Mouse (Mus musculus) CD4-positive helper T cell, adult 2 months (primary cell): ENCODE measurements around the gene Lima1.
A peak's percentile ranks its signal among the peaks of the same experiment; 100 is the strongest.

ENCODE experiments used
- DNase-seq: peaks from one replicate; pipeline ENCODE4 v3.0.0-alpha.2; 2012; ENCODE audit warnings: low read depth, missing footprints, low spot score

Lima1 gene

DNA sequence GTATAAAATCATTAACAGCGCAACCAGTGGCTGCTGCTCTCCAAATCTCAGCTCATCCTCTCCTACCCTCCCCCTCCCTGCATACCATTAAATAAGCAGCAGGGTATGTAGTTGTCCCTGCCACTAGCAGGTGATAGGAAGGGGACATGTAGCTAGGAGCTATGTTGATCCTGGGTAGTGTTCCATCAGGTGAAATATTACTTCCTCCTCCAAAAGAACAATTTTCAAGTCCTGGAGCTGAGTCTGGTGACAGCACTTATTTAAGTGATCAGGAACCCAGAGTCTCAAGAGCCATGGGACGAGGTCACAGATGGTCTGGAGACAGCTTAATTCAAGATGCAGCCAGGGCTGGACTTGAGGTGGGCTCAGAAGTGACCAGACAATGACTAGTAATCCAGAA is 139.6 kb downstream of the Lima1 start:
- no peak for DNase-seq

DNA sequence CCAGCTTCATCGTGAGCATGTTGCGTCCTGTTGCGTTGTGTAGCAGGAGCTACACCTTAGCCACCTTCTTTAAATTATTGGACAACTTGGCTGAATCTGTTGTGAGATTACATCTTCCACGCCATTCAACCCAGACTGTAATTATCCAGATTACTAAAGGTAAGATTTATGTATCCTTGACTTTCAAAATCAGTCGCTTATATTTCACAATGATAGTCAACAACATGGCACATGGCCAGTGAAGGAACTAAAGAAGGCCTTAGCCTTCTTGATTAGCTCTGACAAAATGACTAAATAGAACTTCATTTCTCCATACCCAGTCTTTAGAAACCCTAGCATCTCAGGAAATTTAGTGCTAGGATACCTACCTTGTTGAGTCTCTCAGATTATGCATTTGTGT is 142.1 kb downstream of the Lima1 start:
- no peak for DNase-seq

DNA sequence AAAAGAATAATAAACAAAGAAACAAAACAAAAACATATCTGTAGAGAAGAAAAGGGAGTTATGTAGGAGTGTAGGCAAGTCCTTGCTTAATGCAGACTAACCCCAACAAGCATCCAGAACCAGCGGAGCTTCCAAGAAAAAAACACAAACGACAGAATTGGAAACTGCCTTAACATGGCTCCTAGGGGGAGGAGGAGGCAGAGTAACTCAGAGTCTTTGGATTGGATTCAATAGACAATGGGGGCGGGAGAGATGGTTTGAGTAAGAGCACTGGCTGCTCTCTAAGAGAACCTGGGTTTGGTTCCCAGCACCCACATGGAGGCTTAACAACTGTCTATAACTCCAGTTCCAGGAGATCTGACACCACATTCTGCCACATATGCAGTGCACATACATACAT is 143.6 kb downstream of the Lima1 start:
- DNase-seq = no peak

DNA sequence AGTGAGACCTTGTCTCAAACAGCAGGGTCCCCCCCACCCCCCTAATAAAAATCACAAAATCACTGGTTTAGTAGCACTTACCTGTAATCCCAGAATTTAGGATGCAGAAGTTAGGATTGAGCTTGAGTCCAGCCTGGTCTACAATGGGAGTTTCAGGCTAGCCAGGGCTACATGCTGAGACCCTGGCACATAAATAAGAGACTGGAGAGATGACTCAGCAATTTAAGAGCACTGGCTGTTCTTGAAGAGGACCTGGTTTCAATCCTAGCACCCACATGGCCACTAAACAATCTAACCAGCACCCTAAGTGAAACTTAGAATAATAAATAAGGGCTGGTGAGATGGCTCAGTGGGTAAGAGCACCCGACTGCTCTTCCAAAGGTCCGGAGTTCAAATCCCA is 144.1 kb downstream of the Lima1 start:
- DNase-seq = no peak

DNA sequence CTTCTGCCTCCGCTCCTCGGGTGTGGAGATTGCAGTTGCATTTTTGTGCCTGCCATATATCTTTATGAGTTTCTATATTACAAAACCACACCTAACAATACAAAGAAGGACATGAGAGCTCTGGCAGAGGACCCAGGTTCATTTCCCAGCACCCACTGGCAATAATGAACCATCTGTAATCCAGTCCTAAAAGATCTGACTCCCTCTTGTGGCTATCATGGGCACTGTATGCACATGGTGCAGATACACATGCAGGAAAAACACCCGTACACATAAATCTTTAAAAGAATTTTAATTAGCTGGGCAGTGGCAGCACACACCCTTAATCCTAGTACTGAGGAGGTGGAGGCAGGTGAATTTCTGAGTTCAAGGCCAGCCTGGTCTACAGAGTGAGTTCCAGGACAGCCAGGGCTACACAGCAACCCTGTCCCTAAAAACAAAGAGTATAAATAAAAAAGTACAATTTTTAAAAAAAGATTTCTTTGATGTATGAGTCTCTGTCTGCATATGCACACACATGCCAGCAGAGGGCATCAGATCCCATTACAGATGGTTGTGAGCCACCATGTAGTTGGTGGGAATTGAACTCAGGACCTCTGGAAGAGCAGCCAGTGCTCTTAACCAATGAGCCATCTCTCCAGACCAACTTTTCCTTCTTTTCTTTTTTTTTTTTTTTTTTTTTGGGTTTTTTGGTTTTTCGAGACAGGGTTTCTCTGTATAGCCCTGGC is 146.0 kb downstream of the Lima1 start:
- peak; percentile 27 for DNase-seq
